Mouse (Mus musculus) MEL (cell line): ENCODE data around the gene Mybpc3. TPM values are rescaled to one million over a fixed set of nuclear protein-coding genes. Genes with fewer than 3 reads are reported as not detected.

ENCODE experiments used
- DNase-seq: peaks from one replicate; pipeline ENCODE4 v3.0.0; 2011; ENCODE audit warnings: low read depth, low spot score
- H3K27ac ChIP-seq: 2 replicates; pipeline ENCODE4 v1.5.1; 2012; ENCODE audit warnings: low read depth, mild to moderate bottlenecking, control low read depth, low read length, moderate library complexity; ENCODE audit not compliant: control insufficient read depth
- H3K27me3 ChIP-seq, 2 experiments: fragments of 150-350 bp in 1 of 2; sonication (generic) in 1 of 2; 2 replicates each; pipeline ENCODE4 v1.6.1; 2012; ENCODE audit warnings: low read length in 2 of 2, mild to moderate bottlenecking in 2 of 2, improper control_type of control experiment in 1 of 2, moderate library complexity in 1 of 2; ENCODE audit not compliant: insufficient read depth in 2 of 2, control insufficient read depth in 1 of 2
- H3K36me3 ChIP-seq, 2 experiments: 2 replicates each; pipeline ENCODE4 v1.6.1; 2012 to 2014; ENCODE audit warnings: low read length in 2 of 2, improper control_type of control experiment in 1 of 2, inconsistent platforms in 1 of 2, mild to moderate bottlenecking in 1 of 2; ENCODE audit not compliant: insufficient read depth in 2 of 2, control insufficient read depth in 1 of 2
- H3K4me1 ChIP-seq, 2 experiments: fragments of 150-350 bp in 1 of 2; sonication (generic) in 1 of 2; 2 replicates each; pipeline ENCODE4 v1.6.1; 2012; ENCODE audit warnings: low read length in 2 of 2, improper control_type of control experiment in 1 of 2, mild to moderate bottlenecking in 1 of 2; ENCODE audit not compliant: insufficient read depth in 2 of 2, control insufficient read depth in 1 of 2
- H3K4me3 ChIP-seq, 2 experiments: fragments of 150-350 bp in 1 of 2; sonication (generic) in 1 of 2; 2 replicates each; pipeline ENCODE4 v1.5.1; 2012; ENCODE audit warnings: low read depth in 2 of 2, low read length in 2 of 2, mild to moderate bottlenecking in 2 of 2, moderate library complexity in 2 of 2, control low read depth in 1 of 2, improper control_type of control experiment in 1 of 2; ENCODE audit not compliant: control insufficient read depth in 1 of 2, insufficient read depth in 1 of 2
- H3K79me2 ChIP-seq: 2 replicates; pipeline ENCODE4 v1.6.1; 2012; ENCODE audit warnings: mild to moderate bottlenecking, low read length, moderate library complexity; ENCODE audit not compliant: control insufficient read depth, poor library complexity, insufficient read depth
- H3K9ac ChIP-seq: 2 replicates; pipeline ENCODE4 v1.6.1; 2012; ENCODE audit warnings: low read depth, mild to moderate bottlenecking, control low read depth, low read length, moderate library complexity; ENCODE audit not compliant: control insufficient read depth, poor library complexity, severe bottlenecking
- H3K9me3 ChIP-seq: fragments of 150-350 bp; sonication (generic); replicated peaks from 2 replicates; pipeline ENCODE4 v1.6.1; 2012; ENCODE audit warnings: mild to moderate bottlenecking, low read length, improper control_type of control experiment, moderate library complexity; ENCODE audit not compliant: insufficient read depth
- CHD2 ChIP-seq: IDR thresholded peaks from 2 replicates; pipeline ENCODE4 v1.6.1; 2011; ENCODE audit warnings: low read length, improper control_type of control experiment
- ELF1 ChIP-seq: IDR thresholded peaks from 2 replicates; pipeline ENCODE4 v1.6.1; 2014; ENCODE audit warnings: low read depth, mild to moderate bottlenecking, inconsistent platforms, low read length, improper control_type of control experiment, moderate library complexity
- EP300 ChIP-seq, 2 experiments: IDR thresholded peaks; 2 replicates each; pipeline ENCODE4 v1.6.1; 2011; ENCODE audit warnings: improper control_type of control experiment in 2 of 2, low read length in 2 of 2, low read depth in 1 of 2, mild to moderate bottlenecking in 1 of 2
- GATA1 ChIP-seq: IDR thresholded peaks from 2 replicates; pipeline ENCODE4 v1.6.1; 2011; ENCODE audit warnings: low read depth, low read length, improper control_type of control experiment
- JUND ChIP-seq: IDR thresholded peaks from 2 replicates; pipeline ENCODE4 v1.6.1; 2011; ENCODE audit warnings: low read depth, mild to moderate bottlenecking, improper control_type of control experiment, low read length
- KAT2A ChIP-seq: conservative IDR thresholded peaks from 2 replicates; pipeline ENCODE4 v1.6.1; 2012; ENCODE audit warnings: low read depth, low read length, improper control_type of control experiment, inconsistent platforms
- MYC ChIP-seq: IDR thresholded peaks from 2 replicates; pipeline ENCODE4 v1.6.1; 2011; ENCODE audit warnings: low read depth, mild to moderate bottlenecking, low read length, improper control_type of control experiment, moderate library complexity
- POLR2A ChIP-seq, 2 experiments: IDR thresholded peaks; 2 replicates each; pipeline ENCODE4 v1.6.1; 2011 to 2012; ENCODE audit warnings: low read length in 2 of 2, mild to moderate bottlenecking in 2 of 2, control low read depth in 1 of 2, improper control_type of control experiment in 1 of 2, low read depth in 1 of 2, moderate library complexity in 1 of 2; ENCODE audit not compliant: control insufficient read depth in 1 of 2, insufficient read depth in 1 of 2, poor library complexity in 1 of 2
- TBP ChIP-seq: IDR thresholded peaks from 2 replicates; pipeline ENCODE4 v1.8.0; 2011; ENCODE audit warnings: low read depth, low read length, improper control_type of control experiment
- USF1 ChIP-seq: IDR thresholded peaks from 2 replicates; pipeline ENCODE4 v1.6.1; 2014; ENCODE audit warnings: low read depth, mild to moderate bottlenecking, inconsistent platforms, low read length, improper control_type of control experiment, moderate library complexity
- ZC3H11A ChIP-seq: IDR thresholded peaks from 2 replicates; pipeline ENCODE4 v1.6.1; 2012; ENCODE audit warnings: low read depth, mild to moderate bottlenecking, inconsistent platforms, low read length, improper control_type of control experiment
- polyA plus RNA-seq, 2 experiments: library from polyadenylated mRNA; stranded (reverse) in 1 of 2; unstranded in 1 of 2; fragments of >175 nt in 1 of 2; fragments of >200 nt in 1 of 2; gene quantifications; 2 replicates each; pipeline versions ENCODE4 v1.2.1 to v1.2.4; 2012; ENCODE audit warnings: low replicate concordance in 2 of 2, low read depth in 1 of 2; ENCODE audit not compliant: insufficient read length in 2 of 2, insufficient read depth in 1 of 2, missing spikeins in 1 of 2
- total RNA-seq: library from RNA; depleted of rRNA; stranded (reverse); fragments of 300-350 nt; gene quantifications from 2 replicates; pipeline ENCODE4 v1.2.3, GENCODE M21; 2012

Gene Mybpc3
- total and polyA plus RNA-seq, 3 experiments = 0.19 to 0.50 TPM; not detected in 1

DNA sequence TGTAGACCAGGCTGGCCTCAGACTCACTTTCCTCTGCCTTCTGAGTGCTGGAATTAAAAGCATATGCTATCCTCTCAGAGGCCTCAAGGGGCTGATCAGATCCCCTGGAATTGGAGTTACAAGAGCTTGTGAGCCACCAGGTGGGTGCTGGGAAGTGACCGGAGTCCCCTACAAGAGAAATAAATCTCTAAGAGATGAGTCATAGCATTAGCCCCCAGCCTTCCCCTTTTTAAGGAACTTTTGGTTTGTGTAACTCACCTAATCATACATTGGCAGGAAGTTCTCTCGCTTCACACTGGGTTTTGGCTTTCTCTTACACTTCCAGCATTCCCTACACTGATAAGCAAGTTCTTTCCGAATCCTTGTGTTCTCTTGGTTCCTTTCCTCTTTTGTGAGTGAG is 14.1 kb downstream of the Mybpc3 start:
- Histone ChIP-seq H3K9me3 (no peaks in the 10 kb centered on the region), H3K36me3 (no peaks in the 10 kb centered on the region; a peak in 1 of 4 replicates), H3K27me3 (no peaks in the 10 kb centered on the region), H3K4me1 (no peaks in the 10 kb centered on the region), H3K4me3 (no peak overlapping the region), H3K27ac (no peak overlapping the region), H3K79me2 (no peaks in the 10 kb centered on the region), H3K9ac (no peak overlapping the region)
- TF ChIP-seq ZC3H11A = no peak
- peak in 1 of 2 experiments; percentile 29; a peak in 1 of 4 replicates for TF ChIP-seq EP300 (IDR thresholded peaks at IDR 0.05; ENCODE audit: low read depth in 1 of 2, low read length in 2 of 2)
- no peak for TF ChIP-seq TBP
- peak; percentile 28; the same call in 1 of the 2 replicates for TF ChIP-seq GATA1
- DNase-seq = peak; percentile 41

DNA sequence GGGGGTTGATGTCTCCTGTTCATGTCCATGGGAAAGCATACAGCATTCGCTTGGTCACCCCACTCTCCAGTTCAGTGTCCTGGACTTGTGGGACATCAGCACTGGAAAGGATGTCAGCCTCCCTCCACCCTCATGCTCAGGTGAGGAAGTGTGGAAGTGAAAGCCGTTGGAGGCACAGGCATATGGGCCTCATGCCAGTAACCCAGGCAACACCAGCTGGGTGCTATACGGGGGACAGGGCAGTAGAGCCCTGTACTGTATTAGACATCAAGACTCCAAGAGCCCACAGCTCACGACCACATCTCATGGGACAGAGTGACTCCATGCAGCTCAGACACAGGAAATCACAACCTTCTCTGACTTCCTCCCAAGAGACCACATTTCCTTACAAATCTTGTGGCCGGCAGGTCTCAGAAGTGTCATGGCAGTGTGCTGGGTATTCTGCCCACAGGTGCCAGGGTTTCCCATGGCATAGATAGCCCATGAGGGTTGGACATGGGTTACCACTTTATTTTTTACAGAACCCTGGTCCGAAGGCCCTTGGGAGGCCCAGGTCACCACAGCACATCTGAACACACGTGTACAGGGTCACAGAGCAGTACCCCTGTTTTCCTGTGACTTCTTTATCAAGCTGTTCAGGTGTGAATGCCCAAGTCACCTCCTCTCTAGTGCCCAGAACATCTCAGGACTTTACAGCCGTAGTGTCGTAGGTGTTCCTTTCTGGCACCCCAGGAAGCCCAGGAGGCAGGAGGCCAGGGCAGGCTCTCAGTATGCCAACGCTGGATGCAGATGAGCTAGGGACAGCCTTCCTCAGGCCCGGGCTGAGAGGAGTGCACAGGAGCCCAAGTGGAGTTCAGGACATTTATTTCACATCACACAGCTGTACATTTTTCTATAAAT is 18.8 kb downstream of the Mybpc3 start:
- H3K9ac ChIP-seq = no peak overlapping the region
- no peaks in the 10 kb centered on the region for H3K79me2 ChIP-seq
- no peak overlapping the region for H3K27ac ChIP-seq
- H3K36me3 ChIP-seq = no peaks in the 10 kb centered on the region; a peak in 1 of 4 replicates
- H3K9me3 ChIP-seq = no peaks in the 10 kb centered on the region
- H3K27me3 ChIP-seq = no peaks in the 10 kb centered on the region
- H3K4me1 ChIP-seq = no peaks in the 10 kb centered on the region
- TF ChIP-seq JUND = no peak
- no peak for TF ChIP-seq USF1
- no peak for TF ChIP-seq ELF1
- TF ChIP-seq EP300 (IDR thresholded peaks at IDR 0.05; ENCODE audit: low read depth in 1 of 2, low read length in 2 of 2) = no peak
- no peak for DNase-seq
- no peak overlapping the region for H3K4me3 ChIP-seq

DNA sequence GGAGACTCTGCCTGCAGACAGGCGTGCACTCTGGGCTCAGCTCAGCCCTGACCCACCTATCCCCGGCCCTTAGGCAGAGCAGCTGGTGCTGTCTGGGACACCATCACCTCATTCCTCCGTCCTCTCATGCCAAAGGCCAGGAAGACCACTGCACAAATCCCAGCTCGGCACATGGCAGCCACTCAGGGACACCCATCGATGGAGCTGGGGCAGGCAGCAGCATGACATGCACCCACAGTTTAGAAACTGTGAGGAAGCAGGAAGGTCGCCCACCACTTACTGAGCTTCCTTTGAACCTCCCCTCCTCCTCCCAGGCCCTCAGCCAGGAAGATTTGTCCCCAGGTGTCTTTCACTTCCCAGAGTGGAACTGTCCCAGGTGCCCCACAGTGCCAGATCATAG is 19.5 kb downstream of the Mybpc3 start:
- no peaks in the 10 kb centered on the region; a peak in 1 of 4 replicates for H3K36me3 ChIP-seq

More for the DNA sequence above, 19.5 kb downstream of the Mybpc3 start:
- H3K4me3 ChIP-seq = no peak overlapping the region
- H3K4me1 ChIP-seq = no peaks in the 10 kb centered on the region
- TF ChIP-seq POLR2A (IDR thresholded peaks at IDR 0.05; ENCODE audit: control insufficient read depth in 1 of 2, insufficient read depth in 1 of 2, low read depth in 1 of 2, low read length in 2 of 2, poor library complexity in 1 of 2) = no peak
- no peak for TF ChIP-seq JUND
- TF ChIP-seq KAT2A = no peak
- TF ChIP-seq MYC = no peak
- TF ChIP-seq CHD2 = no peak
- H3K27me3 ChIP-seq = no peaks in the 10 kb centered on the region
- no peak for DNase-seq
- H3K27ac ChIP-seq = no peak overlapping the region
- H3K9me3 ChIP-seq = no peaks in the 10 kb centered on the region
- no peak overlapping the region for H3K9ac ChIP-seq
- no peaks in the 10 kb centered on the region for H3K79me2 ChIP-seq
